Mouse (Mus musculus) heart, embryonic 13.5 days (tissue): Measurements from ENCODE around the gene Rrp36. TPM values are rescaled to one million over a fixed set of nuclear protein-coding genes. Genes with fewer than 3 reads are reported as not detected.

ENCODE experiments used
- ATAC-seq: fragments of 200-750 bp; cut with Nextera tagmentation; 2 replicates; pipeline ENCODE4 v1.8.0; 2017; ENCODE audit warnings: moderate TSS enrichment; ENCODE audit not compliant: insufficient number of reproducible peaks, low FRiP score, low TSS enrichment; ENCODE audit errors: extremely low read depth
- H3K27ac ChIP-seq: fragments of 300-500 bp; sonication (generic); replicated peaks from 2 replicates; pipeline ENCODE4 v1.5.1; 2015; ENCODE audit warnings: moderate library complexity, mild to moderate bottlenecking, inconsistent platforms
- H3K27me3 ChIP-seq: fragments of 300-500 bp; sonication (generic); replicated peaks from 2 replicates; pipeline ENCODE4 v1.6.1; 2015; ENCODE audit warnings: mild to moderate bottlenecking, inconsistent platforms
- H3K36me3 ChIP-seq: fragments of 300-500 bp; sonication (generic); 2 replicates; pipeline ENCODE4 v1.6.1; 2015; ENCODE audit warnings: mild to moderate bottlenecking, inconsistent platforms
- H3K4me1 ChIP-seq: fragments of 300-500 bp; sonication (generic); 2 replicates; pipeline ENCODE4 v1.6.1; 2015; ENCODE audit warnings: inconsistent platforms
- H3K4me2 ChIP-seq: fragments of 300-500 bp; sonication (generic); 2 replicates; pipeline ENCODE4 v1.6.1; 2015; ENCODE audit warnings: inconsistent platforms, mild to moderate bottlenecking, moderate library complexity
- H3K4me3 ChIP-seq: fragments of 300-500 bp; sonication (generic); 2 replicates; pipeline ENCODE4 v1.5.1; 2015; ENCODE audit warnings: moderate library complexity, mild to moderate bottlenecking, inconsistent platforms
- H3K9ac ChIP-seq: fragments of 300-500 bp; sonication (generic); 2 replicates; pipeline ENCODE4 v1.6.1; 2015; ENCODE audit warnings: inconsistent platforms, mild to moderate bottlenecking, moderate library complexity
- H3K9me3 ChIP-seq: fragments of 300-500 bp; sonication (generic); 2 replicates; pipeline ENCODE4 v1.6.1; 2016; ENCODE audit warnings: inconsistent platforms
- WGBS: fragments of 180-500 bp; shearing (Covaris S2); methylation state at CpG from one replicate; pipeline ENCODE4 v1.1.7; 2015; ENCODE audit warnings: mixed read lengths; 5-methylcytosine and 5-hydroxymethylcytosine counted together
- polyA plus RNA-seq: library from polyadenylated mRNA; unstranded; fragments of >200 nt; fragmentation: Nextera tagmentation; extraction: Ambion mirVana; gene quantifications from 2 replicates; pipeline ENCODE4 v1.2.1, GENCODE M21; 2015

The Rrp36 gene
- polyA plus RNA-seq, 1 experiment from 2014 or later: 37.6 TPM

GRCm38 (mm10) chr17:46703971-46704886 is 30.1 kb upstream of the Rrp36 start:
- Histone ChIP-seq H3K4me2 (peak overlapping the region; percentile 93), H3K4me1 (peaks cover 40% of the 10 kb centered on the region), H3K4me3 (peak overlapping the region; percentile 94), H3K9ac (peak overlapping the region; percentile 95), H3K9me3 (no peaks in the 10 kb centered on the region), H3K36me3 (peaks cover 9% of the 10 kb centered on the region), H3K27ac (peak overlapping the region; percentile 91), H3K27me3 (no peaks in the 10 kb centered on the region)
- 5% methylated on average over 32 of the region's 41 CpGs for WGBS
- ATAC-seq: peak; percentile 66; the same call in 1 of the 2 replicates

GRCm38 (mm10) chr17:46702506-46702905 is 28.4 kb upstream of the Rrp36 start:
- H3K4me3 ChIP-seq: no peak overlapping the region
- H3K27me3 ChIP-seq: no peaks in the 10 kb centered on the region
- no peaks in the 10 kb centered on the region for H3K9me3 ChIP-seq
- peak overlapping the region; percentile 93; the same call in 1 of the 2 replicates for H3K4me2 ChIP-seq
- no peak overlapping the region for H3K27ac ChIP-seq
- H3K4me1 ChIP-seq: peaks cover 43% of the 10 kb centered on the region
- WGBS: 89% methylated on average over 5 of the region's 5 CpGs
- no peak for ATAC-seq
- H3K36me3 ChIP-seq: peaks cover 24% of the 10 kb centered on the region
- H3K9ac ChIP-seq: peak overlapping the region; percentile 95

- peaks cover 43% of the 10 kb centered on the region for H3K4me1 ChIP-seq
- no peaks in the 10 kb centered on the region for H3K9me3 ChIP-seq
- no peak overlapping the region; the same call in 1 of the 2 replicates for H3K9ac ChIP-seq
- H3K27ac ChIP-seq: no peak overlapping the region
- no peaks in the 10 kb centered on the region for H3K27me3 ChIP-seq
- no peak overlapping the region for H3K4me3 ChIP-seq
- H3K4me2 ChIP-seq: 0 out of 2 replicates have a peak overlapping the region, but pooled peaks have one; percentile 11
- 80% methylated on average over 12 of the region's 12 CpGs for WGBS
- no peak for ATAC-seq
- peaks cover 24% of the 10 kb centered on the region for H3K36me3 ChIP-seq
Observed at GRCm38 (mm10) chr17:46702100-46702499, 27.9 kb upstream of the Rrp36 start.

- no peak overlapping the region for H3K27ac ChIP-seq
- 0 out of 2 replicates have a peak overlapping the region, but pooled peaks have one; percentile 21 for H3K9ac ChIP-seq
- H3K4me2 ChIP-seq: no peak overlapping the region
- H3K4me3 ChIP-seq: no peak overlapping the region
- no peaks in the 10 kb centered on the region for H3K9me3 ChIP-seq
- peaks cover 24% of the 10 kb centered on the region for H3K36me3 ChIP-seq
- H3K4me1 ChIP-seq: peaks cover 43% of the 10 kb centered on the region
- H3K27me3 ChIP-seq: no peaks in the 10 kb centered on the region
- ATAC-seq: no peak
- 80% methylated on average over 12 of the region's 12 CpGs for WGBS
Observed at GRCm38 (mm10) chr17:46701489-46701888, 27.3 kb upstream of the Rrp36 start.

- peaks cover 26% of the 10 kb centered on the region for H3K36me3 ChIP-seq
- H3K4me2 ChIP-seq: no peak overlapping the region
- no peak overlapping the region for H3K27ac ChIP-seq
- peaks cover 33% of the 10 kb centered on the region for H3K4me1 ChIP-seq
- ATAC-seq: no peak
- H3K9ac ChIP-seq: no peak overlapping the region
- no peak overlapping the region for H3K4me3 ChIP-seq
- H3K9me3 ChIP-seq: no peaks in the 10 kb centered on the region
- no peaks in the 10 kb centered on the region for H3K27me3 ChIP-seq
- 81% methylated on average over 3 of the region's 3 CpGs for WGBS
Observed at GRCm38 (mm10) chr17:46699912-46700311, 25.8 kb upstream of the Rrp36 start.

DNA sequence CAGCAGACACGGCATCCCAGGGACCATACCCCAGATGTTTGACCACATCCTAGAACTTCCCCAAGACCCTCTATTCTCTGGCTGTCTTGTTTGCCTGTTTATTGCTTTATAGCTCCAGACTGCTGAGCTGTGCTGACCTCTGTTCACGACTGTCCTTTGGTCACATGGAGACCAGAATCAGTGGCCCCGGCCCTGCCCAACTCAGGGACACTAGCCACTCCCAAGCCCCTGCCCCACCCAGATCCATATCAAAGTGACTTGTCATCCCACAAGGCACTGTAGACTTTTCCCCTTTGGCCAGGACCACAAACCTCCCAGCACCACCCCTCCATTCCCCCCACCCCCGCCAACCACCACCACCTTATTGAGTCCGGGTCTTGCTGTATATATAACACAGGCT is 25.1 kb upstream of the Rrp36 start:
- Histone ChIP-seq H3K4me3 (no peak overlapping the region), H3K9ac (no peak overlapping the region), H3K9me3 (no peaks in the 10 kb centered on the region), H3K27ac (no peak overlapping the region), H3K36me3 (peaks cover 26% of the 10 kb centered on the region), H3K27me3 (no peaks in the 10 kb centered on the region), H3K4me1 (peaks cover 33% of the 10 kb centered on the region), H3K4me2 (no peak overlapping the region)
- 76% methylated on average over 5 of the region's 5 CpGs for WGBS
- ATAC-seq: no peak

DNA sequence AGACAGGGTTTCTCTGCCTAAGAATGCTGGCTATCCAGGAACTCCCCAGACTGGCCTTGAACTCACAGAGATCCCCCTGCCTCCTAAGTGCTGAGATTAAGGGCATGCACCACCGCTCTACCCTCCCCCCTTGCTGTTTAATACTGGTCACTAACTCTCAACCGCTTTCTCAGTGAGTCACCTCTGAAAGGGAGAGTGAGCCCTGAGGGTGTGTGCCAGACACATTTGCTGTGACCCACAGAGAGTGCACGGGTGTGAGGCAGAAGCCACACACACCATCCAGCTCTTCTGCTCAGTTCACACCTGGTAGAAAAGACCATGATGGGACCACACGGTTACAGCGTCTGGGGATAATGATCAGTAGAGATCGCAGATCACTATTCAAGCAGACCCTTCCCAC is 24.4 kb upstream of the Rrp36 start:
- Histone ChIP-seq H3K4me1 (peaks cover 26% of the 10 kb centered on the region), H3K27me3 (no peaks in the 10 kb centered on the region), H3K27ac (no peak overlapping the region), H3K9ac (no peak overlapping the region), H3K4me3 (no peak overlapping the region), H3K9me3 (no peaks in the 10 kb centered on the region), H3K36me3 (peaks cover 26% of the 10 kb centered on the region), H3K4me2 (no peak overlapping the region)
- WGBS: 78% methylated on average over 6 of the region's 6 CpGs
- ATAC-seq: no peak

- Histone ChIP-seq H3K9ac (no peak overlapping the region), H3K9me3 (no peaks in the 10 kb centered on the region), H3K36me3 (peaks cover 37% of the 10 kb centered on the region), H3K27me3 (no peaks in the 10 kb centered on the region), H3K4me1 (0 out of 2 replicates have a peak, but pooled peaks cover 8% of the 10 kb centered on the region), H3K4me2 (no peak overlapping the region), H3K4me3 (no peak overlapping the region), H3K27ac (no peak overlapping the region)
- WGBS: 85% methylated on average over 1 of the region's 1 CpGs
- ATAC-seq: no peak
Observed at GRCm38 (mm10) chr17:46694517-46695063, 20.4 kb upstream of the Rrp36 start.

- Histone ChIP-seq H3K4me3 (no peak overlapping the region), H3K4me2 (no peak overlapping the region), H3K4me1 (0 out of 2 replicates have a peak, but pooled peaks cover 4% of the 10 kb centered on the region), H3K27ac (no peak overlapping the region), H3K27me3 (no peaks in the 10 kb centered on the region), H3K36me3 (peaks cover 44% of the 10 kb centered on the region), H3K9me3 (no peaks in the 10 kb centered on the region), H3K9ac (no peak overlapping the region)
- whole genome bisulfite sequencing: 92% methylated on average over 2 of the region's 2 CpGs
- ATAC-seq: no peak
Observed at GRCm38 (mm10) chr17:46691390-46691789, 17.2 kb upstream of the Rrp36 start.

DNA sequence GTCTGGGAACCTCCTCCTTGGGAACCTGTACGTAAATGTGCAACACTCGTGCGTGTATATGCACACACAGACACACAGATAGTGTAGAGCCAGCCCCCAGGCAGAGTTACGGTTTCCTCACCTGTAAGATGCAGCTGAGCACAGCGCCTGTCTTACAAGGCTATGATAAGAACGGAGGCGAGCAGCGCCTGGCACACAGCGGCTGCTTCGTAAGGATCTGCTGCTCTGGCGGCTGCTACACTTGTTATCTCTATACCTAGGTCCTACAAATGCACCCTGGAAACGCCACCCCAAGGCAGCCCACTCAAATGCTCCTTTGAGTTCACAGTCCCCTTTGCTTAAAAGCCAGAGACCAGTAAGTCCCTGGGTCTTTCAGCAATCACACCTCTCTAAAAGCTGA is 16.5 kb upstream of the Rrp36 start:
- H3K9me3 ChIP-seq: no peaks in the 10 kb centered on the region
- 0 out of 2 replicates have a peak, but pooled peaks cover 4% of the 10 kb centered on the region for H3K4me1 ChIP-seq
- no peak overlapping the region for H3K27ac ChIP-seq
- H3K27me3 ChIP-seq: no peaks in the 10 kb centered on the region
- H3K36me3 ChIP-seq: peaks cover 48% of the 10 kb centered on the region
- ATAC-seq: no peak
- no peak overlapping the region for H3K9ac ChIP-seq
- no peak overlapping the region for H3K4me2 ChIP-seq
- H3K4me3 ChIP-seq: no peak overlapping the region
- 63% methylated on average over 12 of the region's 12 CpGs for WGBS

DNA sequence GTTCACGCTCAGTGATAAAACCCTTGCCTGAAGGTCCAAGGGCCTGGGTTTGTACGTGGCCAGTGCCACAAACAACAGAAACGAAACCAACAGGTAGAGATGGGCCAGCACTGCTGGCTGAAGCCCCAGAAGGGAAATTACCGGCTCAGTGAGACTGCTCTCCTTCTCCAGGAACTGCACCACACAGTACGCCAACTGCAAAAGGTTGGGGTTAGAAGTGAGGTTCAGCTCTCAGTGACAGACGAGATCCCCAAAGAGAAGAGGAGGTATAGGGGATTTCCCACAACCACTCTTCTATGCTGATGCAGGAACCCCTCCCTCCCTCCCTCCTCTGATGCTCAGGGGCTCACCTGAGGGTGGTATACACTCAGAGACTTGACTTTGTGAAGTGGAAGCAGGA is 11.8 kb upstream of the Rrp36 start:
- H3K36me3 ChIP-seq: peaks cover 71% of the 10 kb centered on the region

More for the DNA sequence above, 11.8 kb upstream of the Rrp36 start:
- Histone ChIP-seq H3K4me1 (peaks cover 19% of the 10 kb centered on the region), H3K27ac (no peak overlapping the region), H3K9ac (no peak overlapping the region), H3K4me3 (no peak overlapping the region), H3K27me3 (no peaks in the 10 kb centered on the region), H3K9me3 (no peaks in the 10 kb centered on the region), H3K4me2 (no peak overlapping the region)
- 89% methylated on average over 6 of the region's 6 CpGs for whole genome bisulfite sequencing
- no peak for ATAC-seq
